Mouse (Mus musculus): Measurements from ENCODE around the gene Fam20a.
A peak's percentile ranks its signal among the peaks of the same experiment; 100 is the strongest.

Gene Fam20a

GRCm38 (mm10) chr11:109721781-109722446, at the start of gene Fam20a:
Fam20a (minus strand) TSS chr11:109722279.
- DNase-seq (ENCODE audit: low spot score in 2 of 2) = peak; percentile 73 to 76

- DNase-seq (ENCODE audit: low spot score in 2 of 2) = no peak
Observed at GRCm38 (mm10) chr11:109771381-109771780, 49.3 kb upstream of the Fam20a start.

- no peak for DNase-seq (ENCODE audit: low spot score in 2 of 2)
Observed at GRCm38 (mm10) chr11:109770185-109770584, 48.1 kb upstream of the Fam20a start.

- no peak for DNase-seq (ENCODE audit: low spot score in 2 of 2)
Observed at GRCm38 (mm10) chr11:109769091-109769490, 47.0 kb upstream of the Fam20a start.

GRCm38 (mm10) chr11:109760063-109760462, 38.0 kb upstream of the Fam20a start:
- DNase-seq (ENCODE audit: low spot score in 2 of 2) = no peak

GRCm38 (mm10) chr11:109758616-109759215, 36.6 kb upstream of the Fam20a start:
- peak in 1 of 2 experiments; percentile 9 for DNase-seq (ENCODE audit: low spot score in 2 of 2)

- DNase-seq (ENCODE audit: low spot score in 2 of 2) = peak; percentile 5 to 21
Observed at GRCm38 (mm10) chr11:109754105-109754602, 32.1 kb upstream of the Fam20a start.

GRCm38 (mm10) chr11:109751636-109752603, 29.8 kb upstream of the Fam20a start:
- DNase-seq (ENCODE audit: low spot score in 2 of 2) = no peak

- DNase-seq (ENCODE audit: low spot score in 2 of 2) = no peak
Observed at GRCm38 (mm10) chr11:109745210-109745609, 23.1 kb upstream of the Fam20a start.

GRCm38 (mm10) chr11:109737967-109738366, 15.9 kb upstream of the Fam20a start:
- DNase-seq (ENCODE audit: low spot score in 2 of 2) = no peak

- no peak for DNase-seq (ENCODE audit: low spot score in 2 of 2)
Observed at GRCm38 (mm10) chr11:109736406-109736805, 14.3 kb upstream of the Fam20a start.

GRCm38 (mm10) chr11:109734341-109734740, 12.3 kb upstream of the Fam20a start:
- DNase-seq (ENCODE audit: low spot score in 2 of 2) = no peak

- no peak for DNase-seq (ENCODE audit: low spot score in 2 of 2)
Observed at GRCm38 (mm10) chr11:109732726-109733438, 10.8 kb upstream of the Fam20a start.

- no peak for DNase-seq (ENCODE audit: low spot score in 2 of 2)
Observed at GRCm38 (mm10) chr11:109728371-109728770, 6.3 kb upstream of the Fam20a start.

GRCm38 (mm10) chr11:109722711-109723110, 632 bp upstream of the Fam20a start:
- no peak for DNase-seq (ENCODE audit: low spot score in 2 of 2)

- DNase-seq (ENCODE audit: low spot score in 2 of 2) = no peak
Observed at GRCm38 (mm10) chr11:109721320-109721780, 729 bp downstream of the Fam20a start.

GRCm38 (mm10) chr11:109720809-109721319, 1.2 kb downstream of the Fam20a start:
- no peak for DNase-seq (ENCODE audit: low spot score in 2 of 2)

GRCm38 (mm10) chr11:109719399-109719798, 2.7 kb downstream of the Fam20a start:
- DNase-seq (ENCODE audit: low spot score in 2 of 2) = no peak

- DNase-seq (ENCODE audit: low spot score in 2 of 2) = no peak
Observed at GRCm38 (mm10) chr11:109717966-109718895, 3.8 kb downstream of the Fam20a start.

GRCm38 (mm10) chr11:109717448-109717847, 4.6 kb downstream of the Fam20a start:
- DNase-seq (ENCODE audit: low spot score in 2 of 2) = peak; percentile 42 to 57
